In the genomic region with DNA sequence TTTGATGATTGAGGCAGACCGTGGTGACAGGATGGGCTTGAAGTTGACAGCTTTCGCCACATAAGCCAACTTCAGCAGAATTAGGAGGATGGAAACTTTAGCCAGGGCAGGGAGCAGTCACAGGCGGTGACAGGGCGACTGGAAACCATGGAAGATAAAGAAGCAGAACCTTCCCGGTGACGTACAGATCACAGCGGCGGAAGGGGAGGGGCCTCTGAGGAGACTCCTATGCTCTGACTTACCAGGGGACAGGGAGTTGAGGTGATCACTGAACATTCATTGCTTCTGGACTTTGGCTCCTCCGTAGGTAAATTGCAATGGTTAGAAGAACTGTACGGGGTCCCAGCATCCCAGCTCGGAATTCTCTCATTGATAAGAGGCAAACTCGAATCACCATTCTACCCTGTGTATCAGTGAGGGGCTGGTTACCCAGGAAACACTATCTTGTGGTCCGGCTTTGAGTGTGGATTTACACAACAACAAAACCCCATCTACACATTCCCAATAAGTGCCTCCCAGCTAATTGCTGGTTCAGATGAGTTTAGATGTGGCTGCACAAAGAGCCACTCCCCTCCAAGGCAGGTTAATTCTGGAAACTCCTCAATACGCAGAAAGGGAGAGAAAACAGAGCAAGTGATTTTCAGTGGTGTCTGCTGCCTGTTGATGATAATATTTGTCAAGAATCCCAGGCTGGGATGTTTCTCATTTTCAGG, we compare ENCODE assay signal across 14 mouse cellular contexts. TPM values are rescaled to one million over a fixed set of nuclear protein-coding genes. Genes with fewer than 3 reads are reported as not detected.
DNase-seq lines count a peak whose midpoint lies in the region; ATAC-seq lines count a peak whose summit lies in the region.
"Had no signal": no experiment of that assay in that cellular context is flagged by ENCODE, and none has a peak within 500 bp of the region (broad histone marks: within the 10 kb centered on the region; RNA-seq: fewer than 3 reads in every experiment).

No protein-coding gene starts in this region.

- H3K4me2 ChIP-seq in lung, embryonic 15.5 days, result 0 out of 2 replicates have a peak overlapping the region, but pooled peaks have one; percentile 3
- H3K4me2 ChIP-seq in intestine, embryonic 15.5 days (replicated peaks), result 0 out of 2 replicates have a peak overlapping the region, but pooled peaks have one; percentile 30
- no peak overlapping the region for H3K4me2 ChIP-seq in forebrain, embryonic 14.5 days (ENCODE audit: low read length)
- H3K4me2 ChIP-seq: hindbrain, embryonic 14.5 days; kidney, embryonic 15.5 days; limb, embryonic 13.5 days had no signal

- WGBS in lung, embryonic 15.5 days, result 62% methylated on average over 14 of the region's 14 CpGs
- 56% methylated on average over 14 of the region's 14 CpGs for WGBS in intestine, embryonic 15.5 days
- WGBS in forebrain, embryonic 14.5 days, result 78% methylated on average over 14 of the region's 14 CpGs

- no peaks in the 10 kb centered on the region for H3K36me3 ChIP-seq in lung, embryonic 15.5 days
- H3K36me3 ChIP-seq in intestine, embryonic 15.5 days, result no peaks in the 10 kb centered on the region
- no peaks in the 10 kb centered on the region for H3K36me3 ChIP-seq in forebrain, embryonic 14.5 days (ENCODE audit: control insufficient read depth, insufficient read depth, low read length)
- H3K36me3 ChIP-seq: forebrain, embryonic 10.5 days; kidney, embryonic 15.5 days; limb, embryonic 13.5 days had no signal

- H3K4me3 ChIP-seq in lung, embryonic 15.5 days, result no peak overlapping the region
- no peak overlapping the region for H3K4me3 ChIP-seq in intestine, embryonic 15.5 days (replicated peaks)
- H3K4me3 ChIP-seq in forebrain, embryonic 14.5 days (ENCODE audit: low read depth, low read length), result no peak overlapping the region
- H3K4me3 ChIP-seq: forebrain, embryonic 10.5 days; kidney, embryonic 15.5 days; limb, embryonic 13.5 days had no signal

- H3K27ac ChIP-seq in lung, embryonic 15.5 days, result no peak overlapping the region
- H3K27ac ChIP-seq in intestine, embryonic 15.5 days, result no peak overlapping the region
- no peak overlapping the region for H3K27ac ChIP-seq in forebrain, embryonic 14.5 days (ENCODE audit: low read depth, low read length)
- H3K27ac ChIP-seq: forebrain, embryonic 10.5 days; hindbrain, embryonic 14.5 days; kidney, embryonic 15.5 days; limb, embryonic 13.5 days had no signal

- no peaks in the 10 kb centered on the region for H3K9me3 ChIP-seq in lung, embryonic 15.5 days
- H3K9me3 ChIP-seq in intestine, embryonic 15.5 days, result no peaks in the 10 kb centered on the region
- no peaks in the 10 kb centered on the region for H3K9me3 ChIP-seq in forebrain, embryonic 14.5 days (replicated peaks; ENCODE audit: control insufficient read depth, low read length)
- H3K9me3 ChIP-seq: forebrain, embryonic 10.5 days; kidney, embryonic 15.5 days; limb, embryonic 13.5 days had no signal

- H3K4me1 ChIP-seq in lung, embryonic 15.5 days, result peaks cover 13% of the 10 kb centered on the region
- H3K4me1 ChIP-seq in intestine, embryonic 15.5 days (replicated peaks), result peaks cover 12% of the 10 kb centered on the region; the same call in 1 of the 2 replicates
- H3K4me1 ChIP-seq in forebrain, embryonic 14.5 days (ENCODE audit: control insufficient read depth, insufficient read depth, low read length), result peaks cover 3% of the 10 kb centered on the region; the same call in 1 of the 2 replicates

- DNase-seq in lung, postnatal 25 days (ENCODE audit: low spot score), result no peak
- peak; percentile 66 for DNase-seq in ZHBTc4 (ENCODE audit: low read depth, low spot score)
- no peak for DNase-seq in frontal cortex, postnatal 36 days (ENCODE audit: low spot score in 2 of 2)
- DNase-seq in forebrain, embryonic 14.5 days (ENCODE audit: low spot score), result no peak
- DNase-seq: cerebellum, adult 18-20 months; embryo, embryonic 11 days had no signal

- no peaks in the 10 kb centered on the region for H3K27me3 ChIP-seq in lung, embryonic 15.5 days
- no peaks in the 10 kb centered on the region for H3K27me3 ChIP-seq in intestine, embryonic 15.5 days (replicated peaks)
- H3K27me3 ChIP-seq in forebrain, embryonic 14.5 days (replicated peaks; ENCODE audit: control insufficient read depth, insufficient read depth, low read length), result no peaks in the 10 kb centered on the region

- no peak for ATAC-seq in lung, embryonic 15.5 days (ENCODE audit: borderline replicate concordance, extremely low read depth, low FRiP score, low TSS enrichment)
- peak; percentile 62 for ATAC-seq in intestine, embryonic 15.5 days
- ATAC-seq in megakaryocyte progenitor cell, adult 5-6 weeks (replicated peaks; ENCODE audit: poor library complexity), result peak; percentile 57
- no peak for ATAC-seq in forebrain, embryonic 14.5 days

- no peak overlapping the region for H3K9ac ChIP-seq in lung, embryonic 15.5 days
- no peak overlapping the region for H3K9ac ChIP-seq in intestine, embryonic 15.5 days
- no peak overlapping the region for H3K9ac ChIP-seq in forebrain, embryonic 14.5 days (ENCODE audit: low read length)
- H3K9ac ChIP-seq: hindbrain, embryonic 14.5 days; kidney, embryonic 15.5 days; limb, embryonic 13.5 days had no signal

RNA-seq across cellular contexts. Expression of a gene that starts 8.0 kb away (rescaled TPM):
- polyA plus RNA-seq in lung, embryonic 15.5 days (2015; fragmentation: Nextera tagmentation; extraction: Ambion mirVana), result 0.14 and 0.19 TPM in 2 replicates
- polyA plus RNA-seq in intestine, embryonic 15.5 days (2015; fragmentation: Nextera tagmentation; extraction: Ambion mirVana), result 0.09 and 0.35 TPM in 2 replicates
- total RNA-seq in megakaryocyte progenitor cell, adult 5-6 weeks (2015), result not detected in 2 replicates
- total RNA-seq in megakaryocyte progenitor cell, adult 5-6 weeks (2017), result 0.17 TPM in 1 of 2 replicates, not detected in the other
- not detected in 2 replicates for polyA plus RNA-seq in forebrain, embryonic 14.5 days (2014; fragmentation: Nextera tagmentation; extraction: Ambion mirVana)
- total RNA-seq: gastrocnemius, adult 8-10 months had no signal
- polyA plus RNA-seq: forebrain, embryonic 10.5 days; hindbrain, embryonic 14.5 days had no signal

RNA-seq across cellular contexts. Expression of a gene that starts 52.9 kb away (rescaled TPM):
- polyA plus RNA-seq in lung, embryonic 15.5 days (2015; fragmentation: Nextera tagmentation; extraction: Ambion mirVana), result 13.0 and 13.6 TPM in 2 replicates
- 19.7 and 20.8 TPM in 2 replicates for polyA plus RNA-seq in intestine, embryonic 15.5 days (2015; fragmentation: Nextera tagmentation; extraction: Ambion mirVana)
- total RNA-seq in megakaryocyte progenitor cell, adult 5-6 weeks (2015), result 7.5 and 10.9 TPM in 2 replicates
- 8.0 and 9.5 TPM in 2 replicates for total RNA-seq in megakaryocyte progenitor cell, adult 5-6 weeks (2017)
- polyA plus RNA-seq in forebrain, embryonic 14.5 days (2014; fragmentation: Nextera tagmentation; extraction: Ambion mirVana), result 43.6 and 45.9 TPM in 2 replicates

Comparison
In these comparisons a context has a peak if more than half of its experiments do, and no peak if none do; other contexts are left out.
1. ATAC-seq: peak in intestine, embryonic 15.5 days (single experiment) and megakaryocyte progenitor cell, adult 5-6 weeks (single experiment); none in lung, embryonic 15.5 days (single experiment) and forebrain, embryonic 14.5 days (single experiment).